Mouse (Mus musculus): Measurements from ENCODE around the gene Armt1. TPM values are rescaled to one million over a fixed set of nuclear protein-coding genes. Genes with fewer than 3 reads are reported as not detected.

Armt1 gene
- polyA plus RNA-seq, 2 experiments, result 12.8 to 14.1 TPM

GRCm38 (mm10) chr10:4465799-4466198 lies 33.5 kb downstream of the Armt1 start:
- no peak for TF ChIP-seq CTCF (IDR thresholded peaks at IDR 0.05; ENCODE audit: low read depth)
- TF ChIP-seq EP300 (IDR thresholded peaks at IDR 0.05; ENCODE audit: low read depth), result no peak
- ATAC-seq (ENCODE audit: insufficient read depth), result no peak

DNA sequence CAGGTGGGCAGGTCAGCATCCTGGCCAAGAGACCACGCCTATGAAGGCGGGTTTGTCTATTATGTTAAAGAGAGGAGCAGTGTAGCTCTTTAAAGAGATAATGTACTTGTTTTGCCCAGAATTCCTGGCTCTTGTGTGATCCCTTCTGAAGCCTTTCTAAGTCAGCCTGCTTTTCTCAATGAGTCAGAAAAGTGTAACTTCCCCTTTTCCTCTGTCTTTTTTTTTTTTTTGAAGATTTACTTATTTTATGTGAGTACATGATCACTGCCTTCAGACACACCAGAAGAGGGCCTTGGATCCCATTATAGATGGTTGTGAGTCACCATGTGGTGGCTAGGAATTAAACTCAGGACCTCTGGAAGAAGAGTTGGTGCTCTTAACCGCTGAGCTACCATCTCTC lies 37.1 kb downstream of the Armt1 start:
- Histone ChIP-seq H3K4me2 (ENCODE audit: low read depth) (no peak overlapping the region), H3K9me3 (ENCODE audit: control insufficient read depth, low read length) (no peaks in the 10 kb centered on the region), H3K4me3 (ENCODE audit: insufficient read depth in 1 of 2, low read depth in 2 of 2, low read length in 2 of 2) (no peak overlapping the region), H3K27me3 (ENCODE audit: control insufficient read depth, insufficient read depth, low read length) (no peaks in the 10 kb centered on the region), H3K36me3 (replicated peaks; ENCODE audit: control insufficient read depth, insufficient read depth, low read depth) (no peaks in the 10 kb centered on the region), H3K9ac (replicated peaks) (no peak overlapping the region), H3K27ac (no peak overlapping the region), H3K4me1 (replicated peaks; ENCODE audit: control insufficient read depth in 2 of 2, insufficient read depth in 2 of 2, low read length in 1 of 2) (no peaks in the 10 kb centered on the region)
- no peak for DNase-seq (ENCODE audit: low read depth in 3 of 3, low spot score in 3 of 3)
- WGBS (ENCODE audit: insufficient replicate concordance), result 64% methylated on average over 3 of the region's 3 CpGs
- no peak for ATAC-seq (ENCODE audit: insufficient read depth)
- no peak for TF ChIP-seq EP300 (IDR thresholded peaks at IDR 0.05; ENCODE audit: low read depth)
- no peak for TF ChIP-seq CTCF (IDR thresholded peaks at IDR 0.05; ENCODE audit: low read depth)

More at GRCm38 (mm10) chr10:4465799-4466198, 33.5 kb downstream of the Armt1 start:
- Histone ChIP-seq H3K9ac (replicated peaks) (no peak overlapping the region), H3K36me3 (replicated peaks; ENCODE audit: control insufficient read depth, insufficient read depth, low read depth) (no peaks in the 10 kb centered on the region), H3K4me1 (replicated peaks; ENCODE audit: control insufficient read depth in 2 of 2, insufficient read depth in 2 of 2, low read length in 1 of 2) (no peaks in the 10 kb centered on the region), H3K4me2 (ENCODE audit: low read depth) (no peak overlapping the region), H3K27ac (no peak overlapping the region), H3K9me3 (ENCODE audit: control insufficient read depth, low read length) (no peaks in the 10 kb centered on the region), H3K4me3 (ENCODE audit: insufficient read depth in 1 of 2, low read depth in 2 of 2, low read length in 2 of 2) (no peak overlapping the region), H3K27me3 (ENCODE audit: control insufficient read depth, insufficient read depth, low read length) (no peaks in the 10 kb centered on the region)
- WGBS (ENCODE audit: insufficient replicate concordance), result 58% methylated on average over 7 of the region's 7 CpGs
- DNase-seq (ENCODE audit: low read depth in 3 of 3, low spot score in 3 of 3), result no peak

GRCm38 (mm10) chr10:4473591-4473993 lies 41.3 kb downstream of the Armt1 start:
- ATAC-seq (ENCODE audit: insufficient read depth) (no peak), DNase-seq (ENCODE audit: low read depth in 3 of 3, low spot score in 3 of 3) (no peak)
- 83% methylated on average over 11 of the region's 11 CpGs for WGBS (ENCODE audit: insufficient replicate concordance)
- Histone ChIP-seq H3K4me2 (ENCODE audit: low read depth) (no peak overlapping the region), H3K9ac (replicated peaks) (no peak overlapping the region), H3K27ac (no peak overlapping the region), H3K4me1 (replicated peaks; ENCODE audit: control insufficient read depth in 2 of 2, insufficient read depth in 2 of 2, low read length in 1 of 2) (no peaks in the 10 kb centered on the region), H3K36me3 (replicated peaks; ENCODE audit: control insufficient read depth, insufficient read depth, low read depth) (no peaks in the 10 kb centered on the region), H3K27me3 (ENCODE audit: control insufficient read depth, insufficient read depth, low read length) (no peaks in the 10 kb centered on the region), H3K4me3 (ENCODE audit: insufficient read depth in 1 of 2, low read depth in 2 of 2, low read length in 2 of 2) (no peak overlapping the region), H3K9me3 (ENCODE audit: control insufficient read depth, low read length) (no peaks in the 10 kb centered on the region)
- TF ChIP-seq EP300 (IDR thresholded peaks at IDR 0.05; ENCODE audit: low read depth), result no peak
- no peak for TF ChIP-seq CTCF (IDR thresholded peaks at IDR 0.05; ENCODE audit: low read depth)

DNA sequence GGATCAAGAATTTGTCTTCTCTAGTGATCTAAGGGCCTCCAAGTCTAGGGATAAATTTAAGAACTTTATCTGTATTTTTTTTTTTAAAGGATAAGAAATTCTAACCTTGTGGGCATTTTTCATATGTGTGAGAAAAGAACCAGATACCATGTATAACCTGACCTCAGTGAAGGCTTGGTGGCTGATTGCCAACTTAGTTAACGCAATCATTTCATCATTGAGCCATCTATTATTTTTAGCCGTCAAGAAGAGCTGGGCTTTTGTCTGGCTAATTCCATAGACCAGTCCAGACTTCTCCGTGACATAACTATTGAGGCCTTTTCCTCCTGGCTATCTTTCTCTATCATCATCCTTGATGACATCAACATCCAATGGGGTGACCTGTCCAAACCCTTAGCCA lies 43.2 kb downstream of the Armt1 start:
- WGBS (ENCODE audit: insufficient replicate concordance), result 78% methylated on average over 3 of the region's 3 CpGs
- TF ChIP-seq EP300 (IDR thresholded peaks at IDR 0.05; ENCODE audit: low read depth), result no peak
- no peak for TF ChIP-seq CTCF (IDR thresholded peaks at IDR 0.05; ENCODE audit: low read depth)
- no peaks in the 10 kb centered on the region for H3K27me3 ChIP-seq (ENCODE audit: control insufficient read depth, insufficient read depth, low read length)
- ATAC-seq (ENCODE audit: insufficient read depth) (no peak), DNase-seq (ENCODE audit: low read depth in 3 of 3, low spot score in 3 of 3) (no peak)
- no peak overlapping the region for H3K9ac ChIP-seq (replicated peaks)
- H3K4me2 ChIP-seq (ENCODE audit: low read depth), result no peak overlapping the region
- H3K4me3 ChIP-seq (ENCODE audit: insufficient read depth in 1 of 2, low read depth in 2 of 2, low read length in 2 of 2), result no peak overlapping the region
- H3K36me3 ChIP-seq (replicated peaks; ENCODE audit: control insufficient read depth, insufficient read depth, low read depth), result no peaks in the 10 kb centered on the region
- H3K9me3 ChIP-seq (ENCODE audit: control insufficient read depth, low read length), result no peaks in the 10 kb centered on the region
- no peak overlapping the region for H3K27ac ChIP-seq
- H3K4me1 ChIP-seq (replicated peaks; ENCODE audit: control insufficient read depth in 2 of 2, insufficient read depth in 2 of 2, low read length in 1 of 2), result no peaks in the 10 kb centered on the region

- no peaks in the 10 kb centered on the region for H3K4me1 ChIP-seq (replicated peaks; ENCODE audit: control insufficient read depth in 2 of 2, insufficient read depth in 2 of 2, low read length in 1 of 2)
- no peak overlapping the region for H3K4me2 ChIP-seq (ENCODE audit: low read depth)
- H3K9me3 ChIP-seq (ENCODE audit: control insufficient read depth, low read length), result no peaks in the 10 kb centered on the region
- no peak overlapping the region for H3K9ac ChIP-seq (replicated peaks)
- DNase-seq (ENCODE audit: low read depth in 3 of 3, low spot score in 3 of 3) (no peak), ATAC-seq (ENCODE audit: insufficient read depth) (no peak)
- WGBS (ENCODE audit: insufficient replicate concordance), result 81% methylated on average over 5 of the region's 5 CpGs
- no peaks in the 10 kb centered on the region for H3K36me3 ChIP-seq (replicated peaks; ENCODE audit: control insufficient read depth, insufficient read depth, low read depth)
- no peak for TF ChIP-seq CTCF (IDR thresholded peaks at IDR 0.05; ENCODE audit: low read depth)
- TF ChIP-seq EP300 (IDR thresholded peaks at IDR 0.05; ENCODE audit: low read depth), result no peak
- no peak overlapping the region for H3K27ac ChIP-seq
- H3K4me3 ChIP-seq (ENCODE audit: insufficient read depth in 1 of 2, low read depth in 2 of 2, low read length in 2 of 2), result no peak overlapping the region
- H3K27me3 ChIP-seq (ENCODE audit: control insufficient read depth, insufficient read depth, low read length), result no peaks in the 10 kb centered on the region
Observed at GRCm38 (mm10) chr10:4476604-4477003, 44.3 kb downstream of the Armt1 start.

All from liver, embryonic 14.5 days (tissue).